Mouse (Mus musculus) embryonic facial prominence, embryonic 11.5 days (tissue): ENCODE measurements around the gene Homez. TPM values are rescaled to one million over a fixed set of nuclear protein-coding genes. Genes with fewer than 3 reads are reported as not detected.

Source experiments
- polyA plus RNA-seq: library from polyadenylated mRNA; unstranded; fragments of >200 nt; fragmentation: Nextera tagmentation; extraction: Ambion mirVana; gene quantifications from 2 replicates; pipeline ENCODE4 v1.2.1, GENCODE M21; 2014

Gene Homez
- polyA plus RNA-seq, 1 experiment from 2014 or later: 14.5 TPM

Other genes with a start within 250 kb of the Homez start
- gene Psmb11, start 249.5 kb downstream of the Homez start, polyA plus RNA-seq: not detected in 2 replicates
- not detected in 2 replicates for gene Gm17606, start 230.0 kb downstream of the Homez start, polyA plus RNA-seq
- gene Cdh24, start 229.6 kb downstream of the Homez start, polyA plus RNA-seq: 6.2 and 6.3 TPM in 2 replicates
- gene 1700123O20Rik, start 184.7 kb downstream of the Homez start, polyA plus RNA-seq: 109 and 110 TPM in 2 replicates
- 122 and 141 TPM in 2 replicates for gene Acin1, start 184.0 kb downstream of the Homez start, polyA plus RNA-seq
- gene Gm29776, start 172.1 kb downstream of the Homez start, polyA plus RNA-seq: 0.11 and 0.17 TPM in 2 replicates
- 0.17 TPM in 2 replicates for gene Cebpe, start 158.8 kb downstream of the Homez start, polyA plus RNA-seq
- 2.5 and 5.3 TPM in 2 replicates for gene Slc7a8, start 89.0 kb downstream of the Homez start, polyA plus RNA-seq
- not detected in 2 replicates for gene Rnf212b, start 56.8 kb downstream of the Homez start, polyA plus RNA-seq
- gene Ppp1r3e, start 6.6 kb upstream of the Homez start, polyA plus RNA-seq: 0.33 and 0.34 TPM in 2 replicates
- 2.7 and 3.6 TPM in 2 replicates for gene Bcl2l2, start 12.4 kb upstream of the Homez start, polyA plus RNA-seq
- 0.38 TPM in 1 of 2 replicates, not detected in the other for gene Gm20521, start 12.5 kb upstream of the Homez start, polyA plus RNA-seq
- gene Pabpn1, start 21.5 kb upstream of the Homez start, polyA plus RNA-seq: 149 and 167 TPM in 2 replicates
- 36.6 and 38.2 TPM in 2 replicates for gene Slc22a17, start 42.2 kb upstream of the Homez start, polyA plus RNA-seq
- gene Efs, start 55.2 kb upstream of the Homez start, polyA plus RNA-seq: 29.0 and 29.9 TPM in 2 replicates
- gene Il25, start 61.7 kb upstream of the Homez start, polyA plus RNA-seq: not detected in 2 replicates
- 2.0 and 2.8 TPM in 2 replicates for gene Cmtm5, start 65.3 kb upstream of the Homez start, polyA plus RNA-seq
- 0.91 and 9.2 TPM in 2 replicates for gene Myh6, start 96.0 kb upstream of the Homez start, polyA plus RNA-seq
- gene Gm17428, start 106.0 kb upstream of the Homez start, polyA plus RNA-seq: not detected in 2 replicates
- 4.0 and 13.1 TPM in 2 replicates for gene Myh7, start 123.7 kb upstream of the Homez start, polyA plus RNA-seq
- 92.8 and 97.7 TPM in 2 replicates for gene Ngdn, start 144.5 kb upstream of the Homez start, polyA plus RNA-seq
- gene Zfhx2, start 221.4 kb upstream of the Homez start, polyA plus RNA-seq: 4.5 and 6.0 TPM in 2 replicates
- gene Thtpa, start 223.8 kb upstream of the Homez start, polyA plus RNA-seq: 19.0 and 19.6 TPM in 2 replicates
- gene Ap1g2, start 235.6 kb upstream of the Homez start, polyA plus RNA-seq: 8.4 and 13.4 TPM in 2 replicates
- gene Jph4, start 246.0 kb upstream of the Homez start, polyA plus RNA-seq: 1.2 and 1.3 TPM in 2 replicates